Mouse (Mus musculus) kidney, adult 18-20 months (tissue): Measurements from ENCODE around the gene Serpinb11.

Experiments used
- DNase-seq: peaks from one replicate; pipeline ENCODE4 v3.0.0; 2021

The Serpinb11 gene

DNA sequence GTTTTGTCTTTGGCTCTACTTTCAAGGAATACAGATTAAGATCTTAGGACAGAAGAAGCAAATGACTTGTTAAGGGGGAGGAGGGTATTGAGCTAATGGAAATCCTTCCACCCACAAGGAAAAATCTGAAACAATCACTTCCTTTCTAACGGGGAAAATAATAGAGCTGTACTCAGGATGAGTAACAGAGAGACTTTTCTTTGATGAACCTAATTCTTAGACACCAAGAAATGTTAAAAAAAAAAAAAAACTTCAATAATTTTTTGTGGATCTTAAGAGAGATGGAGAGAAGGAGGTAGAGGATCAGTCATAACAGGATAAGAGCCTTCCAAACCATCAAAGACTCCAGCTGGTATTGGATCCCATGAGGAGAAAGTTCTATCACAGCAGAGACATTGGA, at the start of gene Serpinb11:
TSS of gene Serpinb11 (plus strand) at position 301 of the 400 bp plus-strand sequence.
- DNase-seq: no peak

DNA sequence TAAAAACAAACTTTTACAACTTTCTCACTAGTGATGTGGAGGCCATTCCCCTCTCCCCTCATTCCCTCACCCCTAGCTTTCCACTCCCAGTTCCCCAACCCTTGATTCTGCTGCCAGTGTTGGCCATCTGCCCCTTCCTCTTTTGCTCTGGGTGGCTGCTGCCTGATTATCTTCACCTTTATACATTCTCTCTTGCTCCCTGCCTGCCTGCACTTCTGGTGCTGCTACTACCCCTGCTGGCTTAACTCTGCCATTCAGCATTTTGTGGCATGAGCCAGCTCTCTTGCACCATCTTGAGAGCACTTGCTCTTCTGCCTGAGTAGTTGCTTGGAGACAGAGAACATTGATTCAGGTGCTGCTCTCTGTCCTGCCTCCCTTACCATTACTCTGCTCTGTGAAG, 15.0 kb upstream of the Serpinb11 start:
- DNase-seq: no peak

DNA sequence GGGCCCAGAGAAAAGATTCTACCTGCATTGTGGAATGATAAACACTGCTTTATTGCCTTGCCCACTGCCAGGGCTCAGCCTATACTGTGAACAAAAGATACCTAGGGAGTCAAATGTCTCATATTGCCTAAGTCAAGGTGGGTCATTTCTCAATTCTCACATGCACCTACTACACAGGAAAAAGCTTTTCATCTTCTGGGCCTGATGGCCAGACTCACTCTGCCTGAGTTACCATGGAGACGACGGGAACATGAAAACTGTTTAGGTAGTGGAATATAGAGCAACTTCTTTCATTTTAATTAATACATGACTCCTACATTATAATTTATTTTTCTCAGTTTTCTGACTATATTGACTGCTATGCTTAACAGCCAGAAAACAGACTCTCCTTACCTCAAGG, 14.2 kb upstream of the Serpinb11 start:
- no peak for DNase-seq

DNA sequence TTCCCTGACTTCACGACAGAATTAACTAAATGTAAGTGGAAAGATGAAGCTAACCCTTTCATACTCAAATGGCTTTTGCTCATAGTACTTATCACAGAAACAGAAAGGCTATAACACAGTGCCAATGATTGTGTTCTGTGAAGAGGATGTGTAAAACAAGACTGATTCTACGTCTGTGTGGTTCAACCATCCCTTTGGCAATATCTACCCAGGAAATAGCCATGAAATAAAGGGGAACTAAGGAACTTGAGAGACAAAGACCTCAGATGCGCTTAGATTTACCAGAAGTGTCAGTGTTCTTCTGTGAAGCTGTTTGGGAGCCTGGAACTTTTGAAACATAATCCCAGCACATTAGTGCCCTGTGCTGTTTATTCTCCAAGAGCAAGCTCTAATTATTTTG, 10.6 kb upstream of the Serpinb11 start:
- DNase-seq: no peak

DNA sequence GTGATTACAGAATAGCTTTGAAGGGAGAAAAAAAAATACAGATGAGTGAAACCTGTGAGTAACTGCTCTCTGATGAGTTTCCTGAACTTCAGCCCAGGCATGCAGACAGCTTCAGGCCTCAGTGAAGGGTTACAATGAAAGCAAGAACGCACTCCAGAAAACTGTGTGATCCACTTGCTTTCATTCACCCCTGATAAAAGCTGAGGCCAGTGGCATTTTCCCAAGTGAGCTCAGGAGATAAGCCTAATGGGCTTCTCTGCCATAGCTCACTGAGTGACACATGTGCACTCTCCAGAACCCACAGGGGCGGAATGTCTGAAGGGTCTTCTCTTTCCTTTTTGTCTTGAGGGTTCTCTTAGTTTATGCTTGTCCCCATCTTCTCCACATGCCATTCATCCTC, 9.9 kb upstream of the Serpinb11 start:
- no peak for DNase-seq

DNA sequence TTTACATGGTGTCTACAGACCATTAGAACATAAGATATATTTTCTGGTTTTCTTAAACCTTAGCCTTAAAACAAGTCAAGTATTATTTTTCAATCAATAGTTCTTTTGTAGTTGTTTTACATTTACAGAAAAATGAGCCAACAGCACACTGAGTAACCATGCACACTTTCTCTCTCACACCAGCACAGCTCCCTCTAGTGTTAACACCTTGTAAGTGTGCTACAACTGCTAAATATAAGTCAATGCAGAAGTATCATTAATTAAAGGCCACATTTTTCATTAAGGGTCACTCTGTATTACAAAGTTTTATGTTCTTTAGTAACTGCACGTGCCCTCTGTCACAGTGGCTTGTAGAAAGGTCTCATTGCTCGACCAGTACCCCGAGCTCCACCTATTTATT, 8.0 kb upstream of the Serpinb11 start:
- no peak for DNase-seq

DNA sequence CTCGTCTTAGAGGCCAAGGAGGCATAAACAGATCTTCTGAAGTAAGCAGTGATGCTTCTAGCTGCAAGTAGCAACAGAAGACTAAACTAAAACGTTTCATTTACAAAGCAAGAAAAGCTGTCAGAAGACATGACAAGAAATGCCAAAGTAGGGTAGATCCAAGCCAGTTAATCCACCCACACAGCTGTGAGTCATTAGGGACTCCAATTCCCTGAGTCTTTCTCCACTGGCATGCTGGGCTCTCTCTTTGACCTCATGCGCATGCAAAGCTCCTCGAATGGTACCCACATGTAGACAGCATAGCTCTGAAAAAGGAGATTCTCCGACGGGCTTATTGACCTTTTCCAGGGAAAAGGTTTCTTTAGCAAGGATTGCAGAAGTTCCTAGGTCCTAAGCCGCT, 5.0 kb downstream of the Serpinb11 start:
- DNase-seq: no peak

DNA sequence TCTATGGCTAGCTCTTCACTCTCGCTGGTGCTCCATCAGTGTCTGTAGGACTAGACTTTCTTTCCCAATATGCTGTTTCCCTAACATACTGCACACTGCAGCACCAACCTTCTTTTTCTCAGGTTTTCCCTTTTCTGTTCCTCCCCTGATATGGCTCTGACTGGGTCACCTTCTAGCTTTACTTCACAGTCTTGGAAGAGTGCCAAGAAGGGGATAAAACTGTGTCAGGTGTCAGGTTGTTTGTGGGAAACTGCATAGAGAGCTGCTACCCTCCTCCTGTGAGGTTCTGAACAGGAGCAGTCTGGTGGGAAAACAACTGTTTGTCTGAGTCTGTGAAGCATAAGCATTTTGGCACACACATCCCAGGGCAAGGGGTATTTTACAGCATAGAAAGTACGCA, 7.9 kb downstream of the Serpinb11 start:
- no peak for DNase-seq

DNA sequence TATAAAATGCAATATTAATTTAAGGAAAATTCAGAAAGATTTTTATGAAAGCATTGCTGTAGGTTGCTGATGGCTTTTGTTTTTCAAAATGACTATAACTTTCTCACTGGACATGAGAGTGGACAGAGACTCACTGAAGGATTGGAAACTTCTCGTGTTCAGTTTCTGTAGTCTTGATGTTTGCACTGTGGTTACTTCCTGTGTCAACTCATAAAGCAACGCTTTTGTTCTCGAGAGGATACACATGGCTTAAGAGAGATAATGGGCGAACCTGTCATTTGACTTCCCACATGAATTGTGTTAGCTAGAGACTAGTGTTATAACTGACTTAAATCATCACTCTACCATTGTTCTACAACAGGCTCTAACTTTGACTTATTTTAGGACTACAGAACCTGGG, 16.0 kb downstream of the Serpinb11 start:
- DNase-seq: no peak

DNA sequence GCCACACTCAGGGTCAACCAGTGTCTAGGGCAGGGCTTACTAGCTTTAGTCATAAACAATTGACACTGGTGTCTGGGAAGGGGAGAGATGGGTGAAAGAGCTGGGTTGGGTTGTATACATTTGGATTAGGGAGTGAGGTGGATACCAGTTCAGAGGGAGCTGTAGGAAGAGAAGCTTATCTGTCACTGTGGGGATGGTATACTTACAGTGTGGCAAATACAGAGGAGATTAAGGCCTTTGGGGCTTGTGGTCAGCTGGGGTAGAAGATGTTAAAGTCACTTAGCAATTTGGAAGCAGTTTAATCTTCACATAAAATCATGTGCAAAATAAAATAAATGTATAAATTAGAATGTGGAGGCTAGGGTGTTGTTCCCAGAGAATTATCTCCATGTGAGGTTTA, 17.4 kb downstream of the Serpinb11 start:
- DNase-seq: no peak

DNA sequence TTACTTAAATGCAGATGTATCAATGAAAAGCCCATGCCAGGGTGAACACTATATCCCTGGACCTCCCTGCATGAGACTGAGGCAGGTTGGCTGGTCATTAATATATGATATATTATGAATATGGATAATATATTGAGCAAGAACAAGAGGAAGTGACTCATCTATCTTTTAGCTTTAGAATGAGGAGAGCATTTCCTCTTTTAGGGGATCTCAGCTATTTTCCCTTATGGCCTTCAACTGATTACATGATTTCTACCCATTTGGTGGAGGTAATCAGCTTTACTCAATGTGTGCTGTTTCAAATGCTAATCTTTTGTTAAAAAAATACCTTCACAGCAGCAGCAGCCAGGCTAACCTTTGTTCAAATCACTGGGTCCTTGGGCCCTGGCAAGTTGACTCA, 20.5 kb downstream of the Serpinb11 start:
- DNase-seq: no peak

DNA sequence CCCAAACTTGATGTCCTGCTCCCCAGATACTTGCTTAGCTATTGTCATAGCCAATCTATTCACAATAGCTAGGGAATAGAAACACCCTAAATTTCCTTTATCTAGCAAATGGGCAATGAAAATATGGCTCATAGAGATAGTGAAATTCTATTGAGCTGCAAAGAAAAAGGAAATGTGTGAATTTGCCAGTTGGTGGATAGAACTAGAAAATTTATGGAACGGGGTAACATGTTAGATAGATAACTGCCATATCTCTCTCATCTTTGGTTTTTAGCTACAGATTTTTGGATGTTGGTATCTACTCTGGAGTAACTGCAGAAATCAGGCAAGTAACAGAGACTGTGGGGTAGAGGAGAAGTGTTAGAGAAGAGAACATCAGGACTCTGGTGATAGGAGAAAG, 21.4 kb downstream of the Serpinb11 start:
- no peak for DNase-seq

DNA sequence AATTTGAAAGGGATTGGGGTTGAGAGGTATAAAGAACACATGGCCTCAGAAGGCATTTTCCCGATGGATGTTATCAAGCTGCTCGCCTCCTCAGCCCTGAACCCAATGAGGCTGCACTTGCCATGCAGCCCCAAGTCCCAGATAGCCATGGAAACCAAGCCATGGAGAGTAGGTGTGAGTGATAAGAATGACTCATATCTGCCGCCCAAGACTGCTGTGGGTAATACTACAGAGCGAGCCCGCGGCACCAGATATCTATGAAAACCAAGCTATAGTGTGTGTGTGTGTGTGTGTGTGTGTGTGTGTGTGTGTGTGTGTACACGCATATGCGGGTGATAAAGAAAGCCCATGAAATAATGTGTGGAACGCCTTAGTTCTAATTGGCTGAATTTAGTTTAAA, 23.5 kb downstream of the Serpinb11 start:
- DNase-seq: no peak

DNA sequence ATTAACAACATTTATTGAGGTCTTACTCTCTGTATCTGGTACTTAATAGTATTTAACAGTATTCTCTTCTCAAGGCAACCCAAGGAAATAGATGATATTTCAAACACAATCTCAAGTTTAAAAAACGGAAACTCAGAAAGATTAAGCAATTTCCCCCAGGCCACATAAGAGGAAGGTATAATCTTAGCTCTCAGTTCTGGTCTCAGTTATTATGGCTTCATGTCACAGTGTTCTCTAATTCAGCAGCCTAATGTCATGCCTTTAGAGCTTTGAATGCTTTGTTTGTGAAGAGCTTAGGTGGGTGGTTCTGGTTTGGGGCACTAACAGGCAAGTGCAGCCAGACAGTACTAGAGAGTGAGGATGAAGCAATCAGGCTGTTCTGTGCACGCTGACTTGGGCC, 28.8 kb downstream of the Serpinb11 start:
- DNase-seq: no peak

DNA sequence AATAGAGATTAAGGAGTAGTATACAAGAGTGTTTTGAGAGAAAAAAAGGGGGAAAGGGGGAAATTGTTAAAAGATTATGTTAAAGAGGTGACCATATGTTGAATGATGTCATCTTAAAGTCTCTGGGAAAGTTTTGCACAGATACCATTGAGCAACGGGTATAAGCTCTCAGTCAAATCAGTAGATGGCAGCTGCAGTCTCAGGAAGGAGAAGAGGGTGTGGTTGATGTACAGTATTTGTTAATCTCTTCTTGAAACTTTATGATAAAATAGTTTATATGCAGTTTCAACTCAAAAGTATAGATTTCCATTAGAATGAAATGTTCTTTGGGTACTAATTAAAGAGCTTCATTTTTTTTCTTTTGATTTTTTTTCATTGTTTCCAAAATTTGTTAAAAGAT, 36.5 kb downstream of the Serpinb11 start:
- no peak for DNase-seq

DNA sequence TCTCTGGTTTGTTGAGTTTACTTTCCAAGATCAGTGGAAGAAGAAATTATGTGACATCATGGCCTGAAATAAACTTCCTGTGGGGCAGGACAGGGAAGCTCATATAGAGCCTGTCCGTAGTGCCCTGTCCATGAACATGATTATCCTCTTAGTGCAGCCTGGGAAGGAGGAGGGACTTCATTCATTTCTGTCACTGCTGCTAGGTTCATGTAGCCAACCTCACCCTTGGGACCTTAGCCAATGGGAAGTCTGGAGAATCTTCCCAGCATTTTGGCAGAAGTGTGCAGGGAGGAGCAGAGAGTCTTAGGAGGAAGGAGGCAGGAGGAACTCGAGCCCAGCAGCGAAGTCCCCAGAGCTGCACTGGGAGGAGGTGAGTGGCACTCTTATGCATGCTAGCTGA, 38.4 kb downstream of the Serpinb11 start, which contains the start of gene Serpinb7:
TSS of gene Serpinb7 (plus strand) at position 301 of the 400 bp plus-strand sequence.
- DNase-seq: no peak

DNA sequence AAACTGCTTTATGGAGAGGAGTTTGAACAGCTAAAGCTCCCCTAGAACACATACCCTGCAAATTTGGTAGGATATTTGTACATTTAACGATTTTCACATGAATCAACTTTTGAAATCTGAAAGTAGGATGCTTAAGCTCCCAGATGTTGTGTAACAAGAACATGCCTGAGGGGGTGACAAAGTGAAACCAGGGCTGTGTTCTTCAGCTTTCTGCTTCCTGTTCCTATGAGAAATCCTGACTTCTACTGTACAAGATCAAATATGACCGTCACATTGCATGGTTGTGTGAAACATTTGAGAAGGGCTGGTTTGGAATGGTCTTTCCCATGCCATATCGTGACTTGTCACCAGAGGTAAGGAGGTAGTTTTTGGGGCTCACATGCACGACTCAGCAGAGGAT, 41.1 kb downstream of the Serpinb11 start:
- no peak for DNase-seq

DNA sequence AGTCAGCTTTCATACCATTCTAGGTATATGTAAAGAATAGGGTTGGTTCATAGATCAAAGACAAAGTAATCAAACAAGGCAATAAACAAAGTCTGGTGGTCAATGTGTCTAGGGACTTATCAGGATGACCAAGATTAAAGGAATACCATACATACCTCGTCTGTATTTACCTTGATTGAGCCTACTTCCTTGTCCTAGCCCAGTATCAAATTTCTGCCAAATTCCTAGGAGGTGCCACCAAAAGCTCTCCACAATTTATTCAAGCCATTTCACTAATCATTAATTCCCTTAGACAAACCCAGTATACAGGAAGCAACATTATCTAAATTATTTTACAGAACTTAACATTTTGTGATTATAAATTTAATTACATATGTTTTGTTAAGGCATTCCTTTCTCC, 53.7 kb downstream of the Serpinb11 start:
- DNase-seq: no peak

DNA sequence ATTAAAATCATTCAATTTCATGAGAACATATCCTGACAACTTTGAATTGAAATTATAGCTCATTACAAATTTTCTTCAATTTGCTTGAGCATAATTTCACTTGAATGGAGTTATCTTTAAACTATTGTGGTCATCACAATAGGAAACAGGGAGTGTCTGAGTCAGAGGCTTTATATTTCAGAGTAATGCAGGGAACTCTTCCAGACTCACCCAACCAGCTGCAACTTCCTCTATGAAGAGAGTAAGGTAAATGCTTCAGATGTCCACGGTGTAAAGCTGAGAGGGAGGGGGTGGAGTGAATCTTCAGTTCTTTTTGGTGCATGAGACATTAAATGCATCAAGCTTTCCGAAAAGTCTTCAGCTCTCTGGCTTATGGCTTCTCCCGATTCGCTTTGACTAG, 61.5 kb downstream of the Serpinb11 start:
- DNase-seq: no peak
